Mouse (Mus musculus) testis, adult 2 months (tissue): ENCODE results near the gene Mcf2l. TPM values are rescaled to one million over a fixed set of nuclear protein-coding genes. Genes with fewer than 3 reads are reported as not detected.

Source experiments
- H3K27ac ChIP-seq: fragments of 200-500 bp; 2 replicates; pipeline ENCODE4 v1.5.1; 2012; ENCODE audit warnings: low read depth, low read length; ENCODE audit not compliant: control insufficient read depth, insufficient read depth
- H3K27me3 ChIP-seq: fragments of 200-500 bp; 2 replicates; pipeline ENCODE4 v1.6.1; 2012; ENCODE audit warnings: mild to moderate bottlenecking, low read length, moderate library complexity; ENCODE audit not compliant: control insufficient read depth, insufficient read depth
- H3K36me3 ChIP-seq: fragments of 200-500 bp; 2 replicates; pipeline ENCODE4 v1.6.1; 2012; ENCODE audit warnings: mild to moderate bottlenecking, low read length; ENCODE audit not compliant: control insufficient read depth, insufficient read depth
- H3K4me1 ChIP-seq: fragments of 200-500 bp; 2 replicates; pipeline ENCODE4 v1.6.1; 2012; ENCODE audit warnings: low read length; ENCODE audit not compliant: control insufficient read depth, insufficient read depth
- H3K4me3 ChIP-seq: fragments of 200-500 bp; 2 replicates; pipeline ENCODE4 v1.5.1; 2012; ENCODE audit warnings: low read depth, mild to moderate bottlenecking, low read length, moderate library complexity, mixed read lengths; ENCODE audit not compliant: control insufficient read depth
- CTCF ChIP-seq: fragments of 200-500 bp; IDR thresholded peaks from 2 replicates; pipeline ENCODE4 v1.5.1; 2012; ENCODE audit warnings: low read depth, mild to moderate bottlenecking, inconsistent platforms, low read length, moderate library complexity; ENCODE audit not compliant: control insufficient read depth, insufficient read depth, insufficient replicate concordance
- POLR2A ChIP-seq: fragments of 200-500 bp; IDR thresholded peaks from 2 replicates; pipeline ENCODE4 v1.6.1; 2012; ENCODE audit warnings: low read depth, mild to moderate bottlenecking, inconsistent platforms, low read length, moderate library complexity; ENCODE audit not compliant: control insufficient read depth
- polyA plus RNA-seq: library from polyadenylated mRNA; depleted of rRNA; stranded (reverse); fragments of >200 nt; gene quantifications from 2 replicates; pipeline ENCODE4 v1.2.3, GENCODE M21; 2012

Mcf2l gene
- polyA plus RNA-seq, 1 experiment: 8.9 TPM

DNA sequence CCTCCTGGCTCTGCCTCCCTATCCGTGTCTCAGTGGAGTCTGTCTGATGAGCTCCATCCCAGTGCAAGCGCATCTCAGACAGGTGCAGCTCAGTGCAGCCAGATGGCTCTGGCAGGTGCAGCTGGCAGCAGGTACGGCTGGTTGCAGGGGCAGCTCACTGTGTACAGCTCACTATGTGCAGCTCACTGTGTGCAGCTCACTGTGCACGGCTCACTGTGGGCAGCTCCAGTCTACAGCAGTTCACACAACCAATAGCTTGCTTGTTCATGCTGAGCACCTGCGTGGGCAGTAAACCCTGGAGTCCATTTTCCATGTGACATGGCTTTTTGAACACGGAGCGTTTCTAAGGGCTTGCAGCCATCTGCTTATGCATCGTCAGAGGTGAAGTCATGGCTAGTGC is 54.4 kb downstream of the Mcf2l start:
- TF ChIP-seq CTCF (no peak), POLR2A (no peak)

DNA sequence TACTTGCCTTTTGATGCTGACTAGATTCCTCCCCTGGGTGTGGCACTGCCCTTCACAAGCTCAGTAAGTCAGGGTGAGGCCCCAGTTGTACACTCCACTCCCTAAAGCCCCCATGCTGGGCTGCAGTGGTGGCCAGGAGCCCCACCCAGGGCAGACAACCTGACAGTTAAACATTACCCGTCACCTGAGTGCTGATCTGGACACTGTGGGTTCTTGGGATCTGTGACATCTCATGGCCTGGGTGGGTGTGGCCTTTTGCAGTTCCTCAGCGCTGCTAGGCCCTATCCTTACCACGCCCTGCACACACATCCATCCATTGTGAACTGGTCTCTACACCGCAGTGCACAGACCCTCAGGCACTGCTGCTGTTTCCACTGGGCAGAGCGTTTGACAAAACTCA is 55.3 kb downstream of the Mcf2l start:
- Histone ChIP-seq H3K4me3 (no peak overlapping the region), H3K36me3 (no peaks in the 10 kb centered on the region), H3K27ac (no peak overlapping the region), H3K27me3 (no peaks in the 10 kb centered on the region), H3K4me1 (no peaks in the 10 kb centered on the region)
- TF ChIP-seq POLR2A: no peak
- TF ChIP-seq CTCF: no peak

More for the DNA sequence above, 54.4 kb downstream of the Mcf2l start:
- no peak overlapping the region for H3K4me3 ChIP-seq
- no peaks in the 10 kb centered on the region for H3K27me3 ChIP-seq
- no peaks in the 10 kb centered on the region for H3K4me1 ChIP-seq
- no peaks in the 10 kb centered on the region for H3K36me3 ChIP-seq
- no peak overlapping the region for H3K27ac ChIP-seq

DNA sequence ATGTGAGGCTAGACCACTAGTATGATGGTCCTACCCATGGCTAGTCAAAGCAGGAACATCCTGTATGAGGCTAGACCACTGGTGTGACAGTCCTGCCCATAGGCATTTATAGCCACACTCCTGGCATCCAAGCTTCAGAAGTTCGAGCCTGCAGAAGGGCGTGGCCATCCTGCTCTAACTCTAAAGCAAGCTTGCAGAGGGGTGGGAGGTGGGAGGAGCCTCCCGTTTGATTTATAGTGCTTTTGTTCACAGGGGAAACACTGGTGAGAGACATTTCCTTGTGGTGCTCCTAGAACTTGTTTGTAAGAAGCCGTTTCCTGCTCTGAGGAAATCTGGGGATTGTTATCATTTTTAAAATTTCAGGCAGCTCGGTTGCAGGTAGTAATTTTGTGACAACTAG is 56.7 kb downstream of the Mcf2l start:
- TF ChIP-seq CTCF (no peak), POLR2A (no peak)
- no peak overlapping the region for H3K4me3 ChIP-seq
- no peaks in the 10 kb centered on the region for H3K27me3 ChIP-seq
- H3K36me3 ChIP-seq: no peaks in the 10 kb centered on the region
- no peaks in the 10 kb centered on the region for H3K4me1 ChIP-seq
- H3K27ac ChIP-seq: no peak overlapping the region

DNA sequence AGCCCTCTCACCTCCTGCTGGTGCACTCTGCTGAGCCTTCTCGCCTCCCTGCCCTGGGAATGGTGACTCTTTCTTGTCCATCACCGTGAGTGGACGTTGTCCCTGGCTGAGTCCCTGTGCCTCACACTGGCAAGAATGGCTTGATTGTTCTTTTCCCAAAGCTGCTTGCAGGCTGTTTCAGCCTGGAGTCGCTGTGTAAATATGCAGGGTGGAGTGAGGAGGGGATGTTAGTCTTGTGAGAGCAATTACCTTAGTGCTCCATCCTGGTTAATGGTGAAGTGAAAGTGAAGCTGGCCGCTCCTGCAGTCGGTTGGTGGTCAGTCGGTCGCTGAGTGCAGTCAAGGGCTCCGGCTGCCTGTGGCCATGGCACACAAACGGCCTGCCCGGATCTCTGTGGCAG is 57.8 kb downstream of the Mcf2l start:
- H3K27ac ChIP-seq: no peak overlapping the region
- no peak overlapping the region for H3K4me3 ChIP-seq
- H3K4me1 ChIP-seq: no peaks in the 10 kb centered on the region
- no peaks in the 10 kb centered on the region for H3K36me3 ChIP-seq
- H3K27me3 ChIP-seq: no peaks in the 10 kb centered on the region
- TF ChIP-seq CTCF (no peak), POLR2A (no peak)

DNA sequence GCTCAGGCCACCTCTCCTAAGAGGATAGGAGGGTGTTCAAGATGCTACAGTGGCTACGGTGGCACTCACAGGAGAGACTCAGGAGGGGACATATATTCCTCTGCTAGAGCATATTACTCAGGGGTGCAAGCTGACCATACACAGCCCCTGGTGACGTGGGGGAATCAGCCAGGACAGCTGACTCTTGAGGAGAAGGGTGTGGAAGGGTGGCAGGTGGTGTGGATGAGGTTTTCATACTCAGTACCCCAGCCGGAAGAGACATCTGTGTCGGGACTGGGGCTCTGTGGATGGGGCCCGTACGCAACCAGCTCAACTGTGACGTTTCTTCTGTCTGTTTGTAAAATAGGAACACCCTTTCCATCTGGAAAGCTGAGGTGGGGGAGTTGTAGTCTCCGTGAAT is 58.9 kb downstream of the Mcf2l start:
- H3K27ac ChIP-seq: no peak overlapping the region
- H3K36me3 ChIP-seq: no peaks in the 10 kb centered on the region
- TF ChIP-seq POLR2A (no peak), CTCF (no peak)
- no peak overlapping the region for H3K4me3 ChIP-seq
- H3K27me3 ChIP-seq: no peaks in the 10 kb centered on the region
- H3K4me1 ChIP-seq: no peaks in the 10 kb centered on the region

DNA sequence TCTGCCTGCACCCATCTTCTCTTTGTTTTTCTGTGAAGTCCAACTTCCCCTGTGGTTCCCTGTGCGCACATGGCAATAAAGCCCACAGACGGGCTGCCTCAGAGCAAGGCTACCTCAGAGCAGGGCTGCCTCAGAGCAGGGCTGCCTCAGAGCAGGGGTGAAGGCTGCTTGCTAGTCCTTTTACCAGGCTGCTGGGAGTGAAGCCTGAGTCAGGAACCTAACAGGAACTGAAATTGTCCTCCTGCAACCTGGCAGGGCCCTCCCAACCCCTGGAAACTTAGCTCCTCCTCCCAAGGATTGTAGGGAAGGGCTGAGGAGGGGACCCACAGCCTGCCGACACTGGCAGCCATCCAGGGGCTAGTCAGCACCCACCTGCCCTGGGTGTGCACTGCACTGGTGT is 60.2 kb downstream of the Mcf2l start:
- no peaks in the 10 kb centered on the region for H3K4me1 ChIP-seq
- H3K27ac ChIP-seq: no peak overlapping the region
- no peaks in the 10 kb centered on the region for H3K27me3 ChIP-seq
- TF ChIP-seq CTCF (no peak), POLR2A (no peak)
- H3K36me3 ChIP-seq: no peaks in the 10 kb centered on the region
- no peak overlapping the region for H3K4me3 ChIP-seq

DNA sequence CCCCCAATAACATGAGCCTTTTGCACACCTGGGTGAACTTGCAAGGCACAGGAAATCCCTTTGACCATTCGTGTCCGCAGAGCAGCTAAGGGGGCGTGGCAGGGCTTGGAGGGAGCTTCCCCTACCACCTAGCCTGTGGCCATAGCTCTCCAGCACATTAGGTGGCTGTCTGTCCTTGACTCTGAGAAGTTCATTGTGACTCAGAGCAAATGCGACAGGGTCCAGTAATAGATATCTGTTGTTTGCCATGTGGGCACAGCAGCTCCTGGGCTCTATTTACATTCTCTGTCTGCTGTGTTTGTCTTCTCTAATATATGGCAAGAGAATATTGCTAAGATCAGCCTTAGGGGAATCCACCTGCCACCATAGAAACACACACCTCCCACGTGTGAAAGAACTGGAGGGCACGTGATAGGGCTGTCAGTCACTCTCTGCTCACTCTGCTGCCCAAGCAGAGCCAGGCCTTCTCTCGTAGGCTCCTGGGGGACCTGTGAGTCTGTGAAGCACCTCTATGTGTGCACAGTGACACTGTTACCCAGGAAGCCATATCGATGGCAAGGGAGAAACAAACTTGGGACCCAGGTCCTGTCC is 60.9 kb downstream of the Mcf2l start:
- no peak overlapping the region for H3K4me3 ChIP-seq
- H3K36me3 ChIP-seq: no peaks in the 10 kb centered on the region
- H3K27me3 ChIP-seq: no peaks in the 10 kb centered on the region
- H3K4me1 ChIP-seq: no peaks in the 10 kb centered on the region
- TF ChIP-seq CTCF (no peak), POLR2A (no peak)
- H3K27ac ChIP-seq: no peak overlapping the region

DNA sequence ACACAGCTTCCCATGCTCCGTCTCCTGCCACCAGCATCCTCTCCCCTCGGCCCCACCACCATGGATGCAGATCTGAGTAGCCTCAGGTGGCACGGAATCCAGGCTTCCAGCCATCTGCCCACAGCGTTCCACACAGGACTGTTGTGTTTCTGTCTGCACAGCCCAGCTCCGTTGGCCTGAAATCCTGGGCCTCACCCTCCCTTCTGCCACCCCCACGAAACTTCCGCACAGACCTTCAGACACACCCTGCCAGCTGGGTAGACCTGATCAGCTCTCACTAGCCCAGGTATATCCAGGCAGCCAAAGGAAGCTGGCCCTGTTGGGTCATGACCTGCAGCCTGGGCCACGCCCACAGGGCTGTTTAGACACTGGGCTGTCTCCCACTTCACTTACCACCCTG is 66.9 kb downstream of the Mcf2l start:
- Histone ChIP-seq H3K36me3 (no peaks in the 10 kb centered on the region), H3K4me1 (no peaks in the 10 kb centered on the region), H3K4me3 (no peak overlapping the region), H3K27ac (no peak overlapping the region), H3K27me3 (no peaks in the 10 kb centered on the region)
- TF ChIP-seq CTCF (no peak), POLR2A (no peak)
